Mouse (Mus musculus): ENCODE measurements around the gene 1700061G19Rik. TPM values are rescaled to one million over a fixed set of nuclear protein-coding genes. Genes with fewer than 3 reads are reported as not detected.

Gene 1700061G19Rik
- total RNA-seq, 1 experiment = 17.3 TPM

- H3K9me3 ChIP-seq (ENCODE audit: control insufficient read depth, insufficient read depth, low read depth, low read length) = no peaks in the 10 kb centered on the region
- peak overlapping the region; percentile 53; the same call in 1 of the 2 replicates for H3K9ac ChIP-seq (ENCODE audit: insufficient read depth, low read depth, low read length, poor library complexity, severe bottlenecking)
- in situ Hi-C loops (cut with MboI; ENCODE audit: low sequenced_read_pairs in 2 of 2, unreplicated experiment in 2 of 2) = no loop called here
- DNase-seq (ENCODE audit: low read depth, low spot score) = peak; percentile 82
- no peak overlapping the region for H3K4me3 ChIP-seq (ENCODE audit: insufficient read depth in 1 of 2, low read depth in 1 of 2, low read length in 2 of 2, poor library complexity in 1 of 2, severe bottlenecking in 1 of 2)
- peaks cover 8 to 18% of the 10 kb centered on the region in 2 experiments for H3K4me1 ChIP-seq (ENCODE audit: control insufficient read depth in 2 of 2, insufficient read depth in 2 of 2, low read length in 2 of 2, poor library complexity in 1 of 2)
- TF ChIP-seq ZNF384 (IDR thresholded peaks at IDR 0.05; ENCODE audit: low read depth, low read length) = no peak
- TF ChIP-seq CHD2 (IDR thresholded peaks at IDR 0.05; ENCODE audit: low read depth, low read length) = no peak
- no peak for TF ChIP-seq ZC3H11A (IDR thresholded peaks at IDR 0.05; ENCODE audit: borderline replicate concordance, low read depth, low read length)
- TF ChIP-seq HCFC1 (IDR thresholded peaks at IDR 0.05; ENCODE audit: borderline replicate concordance, insufficient read depth, low read length) = no peak
- no peak for TF ChIP-seq MAFK (IDR thresholded peaks at IDR 0.05; ENCODE audit: insufficient read depth, low read depth, low read length)
- no peaks in the 10 kb centered on the region for H3K36me3 ChIP-seq (ENCODE audit: control insufficient read depth, insufficient read depth, low read length, poor library complexity, severe bottlenecking)
- H3K27ac ChIP-seq (ENCODE audit: insufficient read depth, low read depth, low read length, poor library complexity, severe bottlenecking) = no peak overlapping the region; the same call in 1 of the 2 replicates
Observed at GRCm38 (mm10) chr17:56861197-56861596, 14.1 kb upstream of the 1700061G19Rik start.

DNA sequence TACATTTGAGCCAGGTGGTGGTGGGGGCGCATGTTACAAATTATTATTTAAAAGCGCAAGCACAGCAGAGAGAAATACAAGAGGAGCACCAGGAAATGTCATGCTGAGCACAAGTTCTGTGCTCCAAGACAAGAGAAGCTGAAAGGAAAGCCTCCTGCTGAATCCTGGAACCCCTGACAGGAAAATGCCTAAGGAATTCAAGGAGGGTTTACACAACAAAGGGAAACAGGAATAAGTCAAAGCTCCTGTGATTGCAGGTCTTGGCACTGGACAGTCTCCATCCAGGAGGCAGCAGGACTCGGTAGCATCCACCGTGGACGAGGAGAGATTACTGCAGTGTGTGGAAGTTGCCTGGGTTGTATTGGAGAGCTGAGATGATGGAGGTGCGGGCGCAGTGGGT lies 9.2 kb upstream of the 1700061G19Rik start:
- Histone ChIP-seq H3K9me3 (ENCODE audit: control insufficient read depth, insufficient read depth, low read depth, low read length) (no peaks in the 10 kb centered on the region), H3K36me3 (ENCODE audit: control insufficient read depth, insufficient read depth, low read length, poor library complexity, severe bottlenecking) (no peaks in the 10 kb centered on the region), H3K27ac (ENCODE audit: insufficient read depth, low read depth, low read length, poor library complexity, severe bottlenecking) (peak overlapping the region; percentile 69; the same call in 1 of the 2 replicates), H3K4me3 (ENCODE audit: insufficient read depth in 1 of 2, low read depth in 1 of 2, low read length in 2 of 2, poor library complexity in 1 of 2, severe bottlenecking in 1 of 2) (no peak overlapping the region), H3K4me1 (ENCODE audit: control insufficient read depth in 2 of 2, insufficient read depth in 2 of 2, low read length in 2 of 2, poor library complexity in 1 of 2) (peaks cover 3 to 20% of the 10 kb centered on the region in 2 experiments), H3K9ac (ENCODE audit: insufficient read depth, low read depth, low read length, poor library complexity, severe bottlenecking) (no peak overlapping the region; the same call in 1 of the 2 replicates)
- no peak for DNase-seq (ENCODE audit: low read depth, low spot score)
- in situ Hi-C loops (cut with MboI; ENCODE audit: low sequenced_read_pairs in 2 of 2, unreplicated experiment in 2 of 2) = no loop called here
- no peak for TF ChIP-seq CHD2 (IDR thresholded peaks at IDR 0.05; ENCODE audit: low read depth, low read length)
- no peak for TF ChIP-seq ZNF384 (IDR thresholded peaks at IDR 0.05; ENCODE audit: low read depth, low read length)
- no peak for TF ChIP-seq HCFC1 (IDR thresholded peaks at IDR 0.05; ENCODE audit: borderline replicate concordance, insufficient read depth, low read length)
- no peak for TF ChIP-seq MAFK (IDR thresholded peaks at IDR 0.05; ENCODE audit: insufficient read depth, low read depth, low read length)
- no peak for TF ChIP-seq ZC3H11A (IDR thresholded peaks at IDR 0.05; ENCODE audit: borderline replicate concordance, low read depth, low read length)

- H3K36me3 ChIP-seq (ENCODE audit: control insufficient read depth, insufficient read depth, low read length, poor library complexity, severe bottlenecking) = no peaks in the 10 kb centered on the region
- no peaks in the 10 kb centered on the region for H3K9me3 ChIP-seq (ENCODE audit: control insufficient read depth, insufficient read depth, low read depth, low read length)
- TF ChIP-seq CHD2 (IDR thresholded peaks at IDR 0.05; ENCODE audit: low read depth, low read length) (no peak), ZNF384 (IDR thresholded peaks at IDR 0.05; ENCODE audit: low read depth, low read length) (no peak), HCFC1 (IDR thresholded peaks at IDR 0.05; ENCODE audit: borderline replicate concordance, insufficient read depth, low read length) (no peak), MAFK (IDR thresholded peaks at IDR 0.05; ENCODE audit: insufficient read depth, low read depth, low read length) (no peak), ZC3H11A (IDR thresholded peaks at IDR 0.05; ENCODE audit: borderline replicate concordance, low read depth, low read length) (no peak)
- peak overlapping the region; percentile 77; the same call in 1 of the 2 replicates for H3K27ac ChIP-seq (ENCODE audit: insufficient read depth, low read depth, low read length, poor library complexity, severe bottlenecking)
- peak overlapping the region in 1 of 2 experiments; percentile 54; a peak in 1 of 4 replicates for H3K4me3 ChIP-seq (ENCODE audit: insufficient read depth in 1 of 2, low read depth in 1 of 2, low read length in 2 of 2, poor library complexity in 1 of 2, severe bottlenecking in 1 of 2)
- peaks cover 10 to 27% of the 10 kb centered on the region in 2 experiments for H3K4me1 ChIP-seq (ENCODE audit: control insufficient read depth in 2 of 2, insufficient read depth in 2 of 2, low read length in 2 of 2, poor library complexity in 1 of 2)
- no peak overlapping the region for H3K9ac ChIP-seq (ENCODE audit: insufficient read depth, low read depth, low read length, poor library complexity, severe bottlenecking)
- peak; percentile 45 for DNase-seq (ENCODE audit: low read depth, low spot score)
- in situ Hi-C loops (cut with MboI; ENCODE audit: low sequenced_read_pairs in 2 of 2, unreplicated experiment in 2 of 2) = no loop called here
Observed at GRCm38 (mm10) chr17:56869481-56869977, 5.7 kb upstream of the 1700061G19Rik start.

DNA sequence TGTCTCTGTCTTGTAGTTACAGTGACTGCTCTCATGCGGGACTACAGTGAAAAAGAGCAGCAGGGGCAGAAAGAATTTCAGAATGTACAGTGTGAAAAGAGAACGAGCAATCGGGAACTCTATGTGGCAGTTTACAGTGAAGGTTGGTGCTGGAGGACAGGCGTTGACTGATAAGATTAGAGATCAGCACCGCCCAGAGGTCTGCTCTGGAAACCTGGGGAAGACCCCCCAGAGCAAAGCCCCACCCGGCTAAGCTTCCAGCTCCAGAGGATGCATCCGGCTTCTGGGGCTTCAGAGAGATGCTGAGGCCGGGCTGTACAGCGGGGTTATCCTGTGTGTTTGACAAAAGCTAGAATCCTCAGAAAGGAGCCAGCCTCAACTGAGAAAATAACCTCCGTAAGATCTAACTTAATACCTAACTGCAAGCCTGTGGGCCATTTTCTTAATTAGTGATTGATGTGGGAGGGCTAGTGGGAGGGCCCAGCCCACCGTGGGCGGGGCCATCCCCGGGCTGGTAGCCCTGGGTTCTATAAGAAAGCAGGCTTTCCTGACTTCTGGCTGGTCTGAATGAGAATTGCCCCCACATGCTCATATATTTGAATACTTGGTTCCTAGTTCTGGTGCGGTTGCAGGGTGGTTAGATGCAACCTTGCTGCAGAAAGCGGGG lies 4.9 kb upstream of the 1700061G19Rik start:
- Histone ChIP-seq H3K9me3 (ENCODE audit: control insufficient read depth, insufficient read depth, low read depth, low read length) (no peaks in the 10 kb centered on the region), H3K27ac (ENCODE audit: insufficient read depth, low read depth, low read length, poor library complexity, severe bottlenecking) (peak overlapping the region; percentile 77), H3K9ac (ENCODE audit: insufficient read depth, low read depth, low read length, poor library complexity, severe bottlenecking) (peak overlapping the region; percentile 52; the same call in 1 of the 2 replicates), H3K4me1 (ENCODE audit: control insufficient read depth in 2 of 2, insufficient read depth in 2 of 2, low read length in 2 of 2, poor library complexity in 1 of 2) (peaks cover 10 to 25% of the 10 kb centered on the region in 2 experiments), H3K36me3 (ENCODE audit: control insufficient read depth, insufficient read depth, low read length, poor library complexity, severe bottlenecking) (no peaks in the 10 kb centered on the region), H3K4me3 (ENCODE audit: insufficient read depth in 1 of 2, low read depth in 1 of 2, low read length in 2 of 2, poor library complexity in 1 of 2, severe bottlenecking in 1 of 2) (peak overlapping the region; percentile 29 to 54; a peak in 3 of 4 replicates)
- peak; percentile 57 for DNase-seq (ENCODE audit: low read depth, low spot score)
- in situ Hi-C loops (cut with MboI; ENCODE audit: low sequenced_read_pairs in 2 of 2, unreplicated experiment in 2 of 2) = no loop called here
- no peak for TF ChIP-seq HCFC1 (IDR thresholded peaks at IDR 0.05; ENCODE audit: borderline replicate concordance, insufficient read depth, low read length)
- TF ChIP-seq MAFK (IDR thresholded peaks at IDR 0.05; ENCODE audit: insufficient read depth, low read depth, low read length) = no peak
- TF ChIP-seq CHD2 (IDR thresholded peaks at IDR 0.05; ENCODE audit: low read depth, low read length) = no peak
- no peak for TF ChIP-seq ZNF384 (IDR thresholded peaks at IDR 0.05; ENCODE audit: low read depth, low read length)
- TF ChIP-seq ZC3H11A (IDR thresholded peaks at IDR 0.05; ENCODE audit: borderline replicate concordance, low read depth, low read length) = no peak
